Mouse (Mus musculus) CH12.LX (cell line): ENCODE results near the gene P4ha1. TPM values are rescaled to one million over a fixed set of nuclear protein-coding genes. Genes with fewer than 3 reads are reported as not detected.

Experiments used
- DNase-seq: peaks from one replicate; pipeline ENCODE4 v3.0.0-alpha.2; 2013; ENCODE audit errors: extremely low read depth
- H3K27ac ChIP-seq: 2 replicates; pipeline ENCODE4 v1.5.1; 2012; ENCODE audit warnings: low read depth, mild to moderate bottlenecking, control low read depth, moderate library complexity; ENCODE audit not compliant: insufficient read depth
- H3K27me3 ChIP-seq: replicated peaks from 2 replicates; pipeline ENCODE3; 2012; ENCODE audit warnings: inconsistent platforms
- H3K36me3 ChIP-seq, 2 experiments: replicated peaks in 1 of 2; 2 replicates each; pipeline versions ENCODE3 to v1.6.1; 2012; ENCODE audit warnings: inconsistent platforms in 1 of 2, low read length in 1 of 2, mild to moderate bottlenecking in 1 of 2, mixed read lengths in 1 of 2, moderate library complexity in 1 of 2; ENCODE audit not compliant: control insufficient read depth in 1 of 2, insufficient read depth in 1 of 2
- H3K4me1 ChIP-seq, 2 experiments: 2 replicates each; pipeline ENCODE4 v1.6.1; 2012; ENCODE audit warnings: inconsistent platforms in 1 of 2, moderate library complexity in 1 of 2; ENCODE audit not compliant: insufficient read depth in 2 of 2, control insufficient read depth in 1 of 2
- H3K4me2 ChIP-seq: 2 replicates; pipeline ENCODE4 v1.6.1; 2012; ENCODE audit warnings: low read depth, mild to moderate bottlenecking, control low read depth; ENCODE audit not compliant: poor library complexity, insufficient read depth, severe bottlenecking
- H3K4me3 ChIP-seq, 3 experiments: fragments of 150-350 bp in 1 of 3; sonication (generic) in 1 of 3; replicated peaks in 1 of 3; 2 replicates each; pipeline versions ENCODE3 to v1.5.1; 2011 to 2012; ENCODE audit warnings: low read depth in 2 of 3, low read length in 2 of 3, mild to moderate bottlenecking in 2 of 3, moderate library complexity in 2 of 3, control low read depth in 1 of 3, improper control_type of control experiment in 1 of 3, inconsistent platforms in 1 of 3, mixed read lengths in 1 of 3; ENCODE audit not compliant: poor library complexity in 1 of 3
- H3K79me2 ChIP-seq: replicated peaks from 2 replicates; pipeline ENCODE4 v1.6.1; 2012; ENCODE audit warnings: mild to moderate bottlenecking, moderate library complexity; ENCODE audit not compliant: control insufficient read depth, poor library complexity, insufficient read depth, severe bottlenecking; ENCODE audit errors: extremely low read depth
- H3K9ac ChIP-seq: 2 replicates; pipeline ENCODE4 v1.6.1; 2012; ENCODE audit warnings: low read depth, mild to moderate bottlenecking, control low read depth, moderate library complexity; ENCODE audit not compliant: insufficient read depth
- H3K9me3 ChIP-seq: replicated peaks from 2 replicates; pipeline ENCODE3; 2012; ENCODE audit warnings: low read length, inconsistent platforms, mixed read lengths
- ELF1 ChIP-seq: IDR thresholded peaks from 2 replicates; pipeline ENCODE4 v1.6.1; 2014; ENCODE audit warnings: low read depth, mild to moderate bottlenecking, inconsistent platforms, low read length, improper control_type of control experiment
- EP300 ChIP-seq: IDR thresholded peaks from 2 replicates; pipeline ENCODE4 v1.6.1; 2011; ENCODE audit warnings: low read length, improper control_type of control experiment
- GABPA ChIP-seq: IDR thresholded peaks from 2 replicates; pipeline ENCODE4 v1.6.1; 2012; ENCODE audit warnings: low read depth, low read length, improper control_type of control experiment, inconsistent platforms; ENCODE audit not compliant: insufficient replicate concordance
- IRF4 ChIP-seq: IDR thresholded peaks from 2 replicates; pipeline ENCODE4 v1.6.1; 2014; ENCODE audit warnings: low read depth, mild to moderate bottlenecking, inconsistent platforms, low read length, improper control_type of control experiment
- JUND ChIP-seq: conservative IDR thresholded peaks from 2 replicates; pipeline ENCODE4 v1.6.1; 2011; ENCODE audit warnings: low read depth, low read length, improper control_type of control experiment
- MAFK ChIP-seq: IDR thresholded peaks from 2 replicates; pipeline ENCODE4 v1.6.1; 2011; ENCODE audit warnings: low read length, improper control_type of control experiment; ENCODE audit not compliant: insufficient replicate concordance
- MEF2A ChIP-seq: IDR thresholded peaks from 2 replicates; pipeline ENCODE4 v1.6.1; 2014; ENCODE audit warnings: low read depth, mild to moderate bottlenecking, inconsistent platforms, low read length, improper control_type of control experiment, borderline replicate concordance
- NELFE ChIP-seq: IDR thresholded peaks from 2 replicates; pipeline ENCODE4 v1.6.1; 2011; ENCODE audit warnings: low read depth, low read length, improper control_type of control experiment
- NRF1 ChIP-seq: IDR thresholded peaks from 2 replicates; pipeline ENCODE4 v1.6.1; 2014; ENCODE audit warnings: low read depth, mild to moderate bottlenecking, inconsistent platforms, low read length, improper control_type of control experiment, moderate library complexity
- PAX5 ChIP-seq: IDR thresholded peaks from 2 replicates; pipeline ENCODE4 v1.6.1; 2012; ENCODE audit warnings: low read length, inconsistent platforms, mixed read lengths
- POLR2AphosphoS2 ChIP-seq: IDR thresholded peaks from 2 replicates; pipeline ENCODE4 v1.6.1; 2011; ENCODE audit warnings: low read depth, low read length, improper control_type of control experiment
- RCOR1 ChIP-seq: conservative IDR thresholded peaks from 2 replicates; pipeline ENCODE4 v1.6.1; 2012; ENCODE audit warnings: low read depth, mild to moderate bottlenecking, inconsistent platforms, low read length, improper control_type of control experiment
- SIN3A ChIP-seq: IDR thresholded peaks from 2 replicates; pipeline ENCODE4 v1.6.1; 2012; ENCODE audit warnings: low read length, improper control_type of control experiment, inconsistent platforms
- SMC3 ChIP-seq: IDR thresholded peaks from 2 replicates; pipeline ENCODE4 v1.6.1; 2011; ENCODE audit warnings: low read depth, low read length, improper control_type of control experiment
- TBP ChIP-seq: conservative IDR thresholded peaks from 2 replicates; pipeline ENCODE4 v1.6.1; 2011; ENCODE audit warnings: low read depth, low read length, improper control_type of control experiment
- TCF12 ChIP-seq: IDR thresholded peaks from 2 replicates; pipeline ENCODE4 v1.6.1; 2014; ENCODE audit warnings: low read depth, mild to moderate bottlenecking, inconsistent platforms, low read length, improper control_type of control experiment
- USF2 ChIP-seq: conservative IDR thresholded peaks from 2 replicates; pipeline ENCODE4 v1.6.1; 2011; ENCODE audit warnings: low read depth, low read length, improper control_type of control experiment
- ZKSCAN1 ChIP-seq: IDR thresholded peaks from 2 replicates; pipeline ENCODE4 v1.6.1; 2012; ENCODE audit warnings: low read depth, inconsistent platforms, low read length, improper control_type of control experiment, borderline replicate concordance
- ZMIZ1 ChIP-seq: IDR thresholded peaks from 2 replicates; pipeline ENCODE4 v1.6.1; 2012; ENCODE audit warnings: low read depth, mild to moderate bottlenecking, inconsistent platforms, low read length, improper control_type of control experiment
- ZNF384 ChIP-seq: IDR thresholded peaks from 2 replicates; pipeline ENCODE4 v1.6.1; 2012; ENCODE audit warnings: low read depth, low read length, improper control_type of control experiment, inconsistent platforms
- dilution Hi-C: fragments of 300-500 bp; cut with MboI; formaldehyde crosslinking; loops from 2 replicates; pipeline ENCODE4 v1.14.3; 2020; ENCODE audit warnings: low sequenced_read_pairs; ENCODE audit not compliant: extremely low pct_unique_long_range_greater_than_20kb, extremely low pct_ligation_motif_present
- in situ Hi-C: fragments of 300-500 bp; cut with MboI; formaldehyde crosslinking; loops from 3 replicates; pipeline ENCODE4 v1.14.3; 2019; ENCODE audit warnings: low sequenced_read_pairs, low pct_ligation_motif_present, low pct_unique_long_range_greater_than_20kb, mixed read lengths
- polyA plus RNA-seq: library from polyadenylated mRNA; unstranded; fragments of >175 nt; gene quantifications from 2 replicates; pipeline ENCODE4 v1.2.1, GENCODE M21; 2012; ENCODE audit warnings: low read depth; ENCODE audit not compliant: insufficient read length
- total RNA-seq, 2 experiments: library from RNA; depleted of rRNA; stranded (reverse); fragments of 300-350 nt in 1 of 2; fragments of >200 nt in 1 of 2; gene quantifications; 2 replicates each; pipeline ENCODE4 v1.2.3; 2012 to 2014

The P4ha1 gene
- total and polyA plus RNA-seq, 3 experiments, result 38.4 to 138 (median 87.2) TPM

GRCm38 (mm10) chr10:59310691-59311457 lies 12.2 kb upstream of the P4ha1 start:
- Histone ChIP-seq H3K36me3 (peaks cover 0 to 6% of the 10 kb centered on the region in 2 experiments), H3K9ac (no peak overlapping the region), H3K27ac (no peak overlapping the region), H3K79me2 (no peaks in the 10 kb centered on the region), H3K9me3 (peaks cover 5% of the 10 kb centered on the region), H3K27me3 (no peaks in the 10 kb centered on the region), H3K4me2 (no peak overlapping the region), H3K4me1 (peaks cover 0 to 20% of the 10 kb centered on the region in 2 experiments; a peak in 2 of 4 replicates), H3K4me3 (no peak overlapping the region)
- TF ChIP-seq EP300 (no peak), ELF1 (no peak), MAFK (no peak), NRF1 (no peak), SIN3A (no peak), IRF4 (no peak), PAX5 (no peak), JUND (no peak), ZNF384 (no peak), TBP (no peak), GABPA (no peak), TCF12 (no peak), ZKSCAN1 (no peak), USF2 (no peak), POLR2AphosphoS2 (no peak)
- in situ Hi-C loops (no loop called here), dilution Hi-C loops (no loop called here)
- DNase-seq, result no peak

- Histone ChIP-seq H3K4me1 (peaks cover 0 to 20% of the 10 kb centered on the region in 2 experiments; a peak in 2 of 4 replicates), H3K9me3 (peaks cover 6% of the 10 kb centered on the region), H3K36me3 (peaks cover 0 to 6% of the 10 kb centered on the region in 2 experiments), H3K79me2 (no peaks in the 10 kb centered on the region), H3K27ac (no peak overlapping the region), H3K4me3 (no peak overlapping the region), H3K4me2 (no peak overlapping the region), H3K9ac (no peak overlapping the region), H3K27me3 (no peaks in the 10 kb centered on the region)
- dilution Hi-C loops, result no loop called here
- no peak for DNase-seq
- in situ Hi-C loops, result no loop called here
- TF ChIP-seq NELFE (no peak), ZMIZ1 (no peak), SMC3 (no peak), RCOR1 (no peak), ELF1 (no peak), POLR2AphosphoS2 (no peak), MEF2A (no peak)
These were observed 11.2 kb upstream of the P4ha1 start for GRCm38 (mm10) chr10:59311881-59312280.
